Mouse (Mus musculus): ENCODE measurements around the gene Ugt1a6b. TPM values are rescaled to one million over a fixed set of nuclear protein-coding genes. Genes with fewer than 3 reads are reported as not detected.

Ugt1a6b gene
- polyA plus RNA-seq, 1 experiment from 2014 or later = 0.55 TPM

- Histone ChIP-seq H3K27ac (no peak overlapping the region), H3K4me1 (replicated peaks; ENCODE audit: insufficient read depth, low read length) (peaks cover 14% of the 10 kb centered on the region), H3K27me3 (ENCODE audit: insufficient read depth, low read length) (no peaks in the 10 kb centered on the region), H3K4me3 (replicated peaks; ENCODE audit: low read depth, low read length) (no peak overlapping the region), H3K9ac (ENCODE audit: low read depth, low read length) (no peak overlapping the region), H3K9me3 (replicated peaks; ENCODE audit: low read length) (no peaks in the 10 kb centered on the region), H3K36me3 (ENCODE audit: insufficient read depth, low read length) (peaks cover 81% of the 10 kb centered on the region), H3K4me2 (ENCODE audit: low read length) (no peak overlapping the region)
- DNase-seq (ENCODE audit: low spot score) = no peak
- 73% methylated on average over 6 of the region's 6 CpGs for WGBS
- no peak for ATAC-seq (replicated peaks; ENCODE audit: low FRiP score, low read depth)
- TF ChIP-seq CTCF (IDR thresholded peaks at IDR 0.05; ENCODE audit: low read depth) = no peak
Observed at GRCm38 (mm10) chr1:88262961-88263360, 159.9 kb downstream of the Ugt1a6b start.

- WGBS = 92% methylated on average over 5 of the region's 5 CpGs
- no peak for ATAC-seq (replicated peaks; ENCODE audit: low FRiP score, low read depth)
- peaks cover 14% of the 10 kb centered on the region for H3K4me1 ChIP-seq (replicated peaks; ENCODE audit: insufficient read depth, low read length)
- no peak for DNase-seq (ENCODE audit: low spot score)
- TF ChIP-seq CTCF (IDR thresholded peaks at IDR 0.05; ENCODE audit: low read depth) = no peak
- no peak overlapping the region for H3K27ac ChIP-seq
- no peak overlapping the region for H3K4me3 ChIP-seq (replicated peaks; ENCODE audit: low read depth, low read length)
- H3K36me3 ChIP-seq (ENCODE audit: insufficient read depth, low read length) = peaks cover 89% of the 10 kb centered on the region
- no peaks in the 10 kb centered on the region for H3K9me3 ChIP-seq (replicated peaks; ENCODE audit: low read length)
- H3K4me2 ChIP-seq (ENCODE audit: low read length) = no peak overlapping the region
- no peak overlapping the region for H3K9ac ChIP-seq (ENCODE audit: low read depth, low read length)
- no peaks in the 10 kb centered on the region for H3K27me3 ChIP-seq (ENCODE audit: insufficient read depth, low read length)
Observed at GRCm38 (mm10) chr1:88263778-88264177, 160.7 kb downstream of the Ugt1a6b start.

- Histone ChIP-seq H3K4me2 (ENCODE audit: low read length) (no peak overlapping the region), H3K27me3 (ENCODE audit: insufficient read depth, low read length) (no peaks in the 10 kb centered on the region), H3K27ac (no peak overlapping the region), H3K36me3 (ENCODE audit: insufficient read depth, low read length) (peaks cover 95% of the 10 kb centered on the region), H3K9ac (ENCODE audit: low read depth, low read length) (no peak overlapping the region), H3K9me3 (replicated peaks; ENCODE audit: low read length) (no peaks in the 10 kb centered on the region), H3K4me1 (replicated peaks; ENCODE audit: insufficient read depth, low read length) (peaks cover 12% of the 10 kb centered on the region), H3K4me3 (replicated peaks; ENCODE audit: low read depth, low read length) (no peak overlapping the region)
- DNase-seq (ENCODE audit: low spot score) (no peak), ATAC-seq (replicated peaks; ENCODE audit: low FRiP score, low read depth) (no peak)
- TF ChIP-seq CTCF (IDR thresholded peaks at IDR 0.05; ENCODE audit: low read depth) = no peak
- 82% methylated on average over 7 of the region's 7 CpGs for WGBS
Observed at GRCm38 (mm10) chr1:88264237-88264868, 161.3 kb downstream of the Ugt1a6b start.

- Histone ChIP-seq H3K9me3 (replicated peaks; ENCODE audit: low read length) (no peaks in the 10 kb centered on the region), H3K27ac (no peak overlapping the region), H3K4me1 (replicated peaks; ENCODE audit: insufficient read depth, low read length) (peaks cover 7% of the 10 kb centered on the region; the same call in 1 of the 2 replicates), H3K9ac (ENCODE audit: low read depth, low read length) (no peak overlapping the region), H3K36me3 (ENCODE audit: insufficient read depth, low read length) (peaks cover 99% of the 10 kb centered on the region), H3K27me3 (ENCODE audit: insufficient read depth, low read length) (no peaks in the 10 kb centered on the region), H3K4me3 (replicated peaks; ENCODE audit: low read depth, low read length) (no peak overlapping the region), H3K4me2 (ENCODE audit: low read length) (no peak overlapping the region)
- WGBS = 78% methylated on average over 4 of the region's 4 CpGs
- ATAC-seq (replicated peaks; ENCODE audit: low FRiP score, low read depth) = no peak
- TF ChIP-seq CTCF (IDR thresholded peaks at IDR 0.05; ENCODE audit: low read depth) = no peak
- no peak for DNase-seq (ENCODE audit: low spot score)
Observed at GRCm38 (mm10) chr1:88264869-88265240, 161.8 kb downstream of the Ugt1a6b start.

GRCm38 (mm10) chr1:88266123-88266522 is 163.1 kb downstream of the Ugt1a6b start:
- H3K36me3 ChIP-seq (ENCODE audit: insufficient read depth, low read length) = peaks cover 89% of the 10 kb centered on the region
- TF ChIP-seq CTCF (IDR thresholded peaks at IDR 0.05; ENCODE audit: low read depth) = no peak
- H3K27ac ChIP-seq = no peak overlapping the region
- H3K4me1 ChIP-seq (replicated peaks; ENCODE audit: insufficient read depth, low read length) = 0 out of 2 replicates have a peak, but pooled peaks cover 4% of the 10 kb centered on the region
- H3K27me3 ChIP-seq (ENCODE audit: insufficient read depth, low read length) = no peaks in the 10 kb centered on the region
- ATAC-seq (replicated peaks; ENCODE audit: low FRiP score, low read depth) = no peak
- H3K4me3 ChIP-seq (replicated peaks; ENCODE audit: low read depth, low read length) = no peak overlapping the region
- H3K4me2 ChIP-seq (ENCODE audit: low read length) = no peak overlapping the region
- H3K9me3 ChIP-seq (replicated peaks; ENCODE audit: low read length) = no peaks in the 10 kb centered on the region
- WGBS = 86% methylated on average over 13 of the region's 13 CpGs
- DNase-seq (ENCODE audit: low spot score) = no peak
- no peak overlapping the region for H3K9ac ChIP-seq (ENCODE audit: low read depth, low read length)

GRCm38 (mm10) chr1:88267489-88267888 is 164.4 kb downstream of the Ugt1a6b start:
- Histone ChIP-seq H3K4me2 (ENCODE audit: low read length) (no peak overlapping the region), H3K4me1 (replicated peaks; ENCODE audit: insufficient read depth, low read length) (no peaks in the 10 kb centered on the region), H3K9me3 (replicated peaks; ENCODE audit: low read length) (no peaks in the 10 kb centered on the region), H3K9ac (ENCODE audit: low read depth, low read length) (no peak overlapping the region), H3K36me3 (ENCODE audit: insufficient read depth, low read length) (peaks cover 86% of the 10 kb centered on the region), H3K4me3 (replicated peaks; ENCODE audit: low read depth, low read length) (no peak overlapping the region), H3K27me3 (ENCODE audit: insufficient read depth, low read length) (no peaks in the 10 kb centered on the region), H3K27ac (no peak overlapping the region)
- no peak for TF ChIP-seq CTCF (IDR thresholded peaks at IDR 0.05; ENCODE audit: low read depth)
- DNase-seq (ENCODE audit: low spot score) (no peak), ATAC-seq (replicated peaks; ENCODE audit: low FRiP score, low read depth) (no peak)
- 90% methylated on average over 6 of the region's 6 CpGs for WGBS

GRCm38 (mm10) chr1:88268070-88268469 is 165.0 kb downstream of the Ugt1a6b start:
- Histone ChIP-seq H3K27ac (no peak overlapping the region), H3K9ac (ENCODE audit: low read depth, low read length) (no peak overlapping the region), H3K36me3 (ENCODE audit: insufficient read depth, low read length) (peaks cover 85% of the 10 kb centered on the region), H3K9me3 (replicated peaks; ENCODE audit: low read length) (no peaks in the 10 kb centered on the region), H3K4me3 (replicated peaks; ENCODE audit: low read depth, low read length) (no peak overlapping the region), H3K27me3 (ENCODE audit: insufficient read depth, low read length) (no peaks in the 10 kb centered on the region), H3K4me1 (replicated peaks; ENCODE audit: insufficient read depth, low read length) (no peaks in the 10 kb centered on the region), H3K4me2 (ENCODE audit: low read length) (no peak overlapping the region)
- WGBS = 85% methylated on average over 6 of the region's 6 CpGs
- TF ChIP-seq CTCF (IDR thresholded peaks at IDR 0.05; ENCODE audit: low read depth) = no peak
- ATAC-seq (replicated peaks; ENCODE audit: low FRiP score, low read depth) (no peak), DNase-seq (ENCODE audit: low spot score) (no peak)

Other genes starting within 250 kb of the Ugt1a6b start
- gene Dgkd, start 250.0 kb upstream of the Ugt1a6b start, polyA plus RNA-seq (2015; fragmentation: Nextera tagmentation; extraction: Ambion mirVana) = 19.3 and 19.8 TPM in 2 replicates
- 18.7 and 22.6 TPM in 2 replicates for gene Usp40, start 94.7 kb upstream of the Ugt1a6b start, polyA plus RNA-seq (2015; fragmentation: Nextera tagmentation; extraction: Ambion mirVana)
- 52.3 and 54.5 TPM in 2 replicates for gene Ugt1a10, start 47.9 kb upstream of the Ugt1a6b start, polyA plus RNA-seq (2015; fragmentation: Nextera tagmentation; extraction: Ambion mirVana)
- gene Ugt1a9, start 32.5 kb upstream of the Ugt1a6b start, polyA plus RNA-seq (2015; fragmentation: Nextera tagmentation; extraction: Ambion mirVana) = 8.4 and 9.3 TPM in 2 replicates
- gene Ugt1a8, start 15.4 kb upstream of the Ugt1a6b start, polyA plus RNA-seq (2015; fragmentation: Nextera tagmentation; extraction: Ambion mirVana) = 0.05 TPM in 1 of 2 replicates, not detected in the other
- 10.7 and 12.1 TPM in 2 replicates for gene Ugt1a7c, start 8.2 kb upstream of the Ugt1a6b start, polyA plus RNA-seq (2015; fragmentation: Nextera tagmentation; extraction: Ambion mirVana)
- gene Ugt1a6a, start 31.6 kb downstream of the Ugt1a6b start, polyA plus RNA-seq (2015; fragmentation: Nextera tagmentation; extraction: Ambion mirVana) = 8.2 and 9.3 TPM in 2 replicates
- 0.06 TPM in 1 of 2 replicates, not detected in the other for gene Ugt1a5, start 62.8 kb downstream of the Ugt1a6b start, polyA plus RNA-seq (2015; fragmentation: Nextera tagmentation; extraction: Ambion mirVana)
- gene Ugt1a2, start 97.3 kb downstream of the Ugt1a6b start, polyA plus RNA-seq (2015; fragmentation: Nextera tagmentation; extraction: Ambion mirVana) = 176 and 217 TPM in 2 replicates
- gene Dnajb3, start 102.5 kb downstream of the Ugt1a6b start, polyA plus RNA-seq (2015; fragmentation: Nextera tagmentation; extraction: Ambion mirVana) = 11.7 and 13.6 TPM in 2 replicates
- 4.8 and 6.2 TPM in 2 replicates for gene Ugt1a1, start 108.7 kb downstream of the Ugt1a6b start, polyA plus RNA-seq (2015; fragmentation: Nextera tagmentation; extraction: Ambion mirVana)
- 0.60 and 0.66 TPM in 2 replicates for gene Mroh2a, start 123.7 kb downstream of the Ugt1a6b start, polyA plus RNA-seq (2015; fragmentation: Nextera tagmentation; extraction: Ambion mirVana)
- 56.3 and 62.7 TPM in 2 replicates for gene Hjurp, start 174.4 kb downstream of the Ugt1a6b start, polyA plus RNA-seq (2015; fragmentation: Nextera tagmentation; extraction: Ambion mirVana)
- gene Trpm8, start 174.4 kb downstream of the Ugt1a6b start, polyA plus RNA-seq (2015; fragmentation: Nextera tagmentation; extraction: Ambion mirVana) = not detected in 2 replicates